Mouse (Mus musculus) bone marrow, adult 2 months (tissue): ENCODE data around the gene Ndufa11. TPM values are rescaled to one million over a fixed set of nuclear protein-coding genes. Genes with fewer than 3 reads are reported as not detected.

Experiments
- H3K27ac ChIP-seq: fragments of 200-500 bp; 2 replicates; pipeline ENCODE4 v1.5.1; 2012; ENCODE audit warnings: low read depth, mild to moderate bottlenecking, control low read depth, inconsistent platforms, low read length; ENCODE audit not compliant: control insufficient read depth, poor library complexity, insufficient read depth
- H3K4me1 ChIP-seq: fragments of 200-500 bp; 2 replicates; pipeline ENCODE4 v1.6.1; 2011; ENCODE audit warnings: low read length; ENCODE audit not compliant: control insufficient read depth, insufficient read depth
- H3K4me3 ChIP-seq: fragments of 200-500 bp; replicated peaks from 2 replicates; pipeline ENCODE3; 2011; ENCODE audit warnings: mild to moderate bottlenecking, low read depth, low read length, control low read depth; ENCODE audit not compliant: control insufficient read depth
- CTCF ChIP-seq: fragments of 200-500 bp; IDR thresholded peaks from 2 replicates; pipeline ENCODE4 v1.5.1; 2011; ENCODE audit warnings: low read length, control low read depth; ENCODE audit not compliant: control insufficient read depth, insufficient read depth
- POLR2A ChIP-seq: fragments of 200-500 bp; IDR thresholded peaks from 2 replicates; pipeline ENCODE4 v1.6.1; 2011; ENCODE audit warnings: low read depth, mild to moderate bottlenecking, control low read depth, low read length, borderline replicate concordance; ENCODE audit not compliant: control insufficient read depth
- WGBS: fragments of 180-500 bp; shearing (Covaris S2); methylation state at CpG from one replicate; pipeline ENCODE4 v1.1.7; 2018; 5-methylcytosine and 5-hydroxymethylcytosine counted together
- polyA plus RNA-seq: library from polyadenylated mRNA; stranded (reverse); fragments of >200 nt; gene quantifications from 2 replicates; pipeline ENCODE4 v1.2.4, GENCODE M21; 2011; ENCODE audit warnings: low replicate concordance; ENCODE audit not compliant: missing spikeins, insufficient read depth, insufficient read length

Gene Ndufa11
- polyA plus RNA-seq, 1 experiment, result 211 TPM

DNA sequence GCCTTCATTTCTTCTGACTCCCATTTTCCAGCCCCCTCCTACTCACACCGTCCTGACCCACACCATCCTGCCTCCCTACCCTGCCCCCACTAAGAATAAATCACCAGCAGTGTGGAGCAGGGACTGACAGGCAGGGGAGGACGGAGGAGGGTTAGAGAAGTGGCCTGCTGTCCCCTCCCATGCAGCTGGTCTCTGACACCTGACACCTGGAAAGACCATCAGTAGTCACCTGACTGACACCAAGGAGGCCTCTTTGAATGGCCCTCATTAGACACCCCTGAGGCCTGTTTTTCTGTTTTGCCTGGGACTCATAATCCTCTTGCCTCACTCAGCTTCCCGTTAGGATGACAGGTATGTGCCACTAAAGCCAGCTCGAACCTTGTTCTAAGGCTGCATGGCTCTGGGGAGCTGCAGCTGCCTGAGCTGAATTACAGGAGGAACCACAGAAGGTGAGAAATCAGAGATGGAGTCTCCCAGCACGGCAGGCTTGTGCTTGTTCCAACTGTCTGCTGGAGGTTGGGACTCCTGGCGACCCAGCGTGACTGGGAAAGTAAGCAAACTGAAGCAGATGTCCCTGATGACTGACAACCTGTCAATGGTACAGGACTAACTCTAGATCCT is 9.6 kb downstream of the Ndufa11 start:
- TF ChIP-seq CTCF (no peak), POLR2A (no peak)
- H3K27ac ChIP-seq, result no peak overlapping the region
- H3K4me3 ChIP-seq, result no peak overlapping the region
- WGBS, result 47% methylated on average over 7 of the region's 7 CpGs
- no peaks in the 10 kb centered on the region for H3K4me1 ChIP-seq

DNA sequence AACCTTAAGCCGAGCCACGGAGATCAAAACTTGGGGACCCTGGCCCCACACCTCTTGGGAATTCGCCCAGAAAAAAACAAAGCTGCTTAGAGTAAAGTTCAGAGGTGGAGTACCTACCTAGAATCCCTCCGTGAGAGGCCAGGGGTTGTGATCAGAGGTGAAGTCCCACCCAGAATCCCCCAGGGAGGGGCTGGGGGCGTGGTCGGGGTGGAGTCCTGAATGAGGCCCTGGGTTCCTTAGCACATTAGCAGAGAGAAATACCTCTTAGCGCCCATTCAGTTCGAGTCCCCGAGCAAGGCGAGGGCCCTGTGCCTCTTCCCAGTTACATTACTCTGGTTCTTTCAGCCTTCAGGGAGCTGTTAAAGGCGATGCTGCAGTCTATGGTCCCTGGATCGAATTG is 10.1 kb downstream of the Ndufa11 start:
- TF ChIP-seq POLR2A (no peak), CTCF (no peak)
- 32% methylated on average over 12 of the region's 12 CpGs for WGBS
- Histone ChIP-seq H3K4me1 (no peaks in the 10 kb centered on the region), H3K27ac (no peak overlapping the region), H3K4me3 (no peak overlapping the region)

DNA sequence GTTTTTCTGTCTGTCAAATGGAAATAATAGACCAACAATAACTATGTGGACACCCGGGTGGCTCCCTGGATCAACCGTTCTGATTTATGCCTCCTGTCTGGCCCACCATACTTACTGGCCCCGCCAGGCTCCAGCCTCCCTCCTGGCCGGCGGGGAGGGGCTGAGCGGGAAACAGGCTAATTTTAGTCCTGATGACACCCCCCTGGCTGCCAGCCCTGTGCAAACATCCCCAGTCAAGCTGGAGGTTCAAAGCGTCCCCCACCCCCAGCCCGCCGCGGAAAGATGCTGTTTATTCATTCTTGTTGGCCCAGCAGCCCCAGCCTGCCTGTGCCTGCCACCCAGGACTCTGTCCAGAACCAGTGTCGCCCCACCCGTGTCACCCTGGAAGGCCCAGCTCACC is 10.6 kb downstream of the Ndufa11 start:
- WGBS, result 39% methylated on average over 12 of the region's 12 CpGs
- H3K4me3 ChIP-seq, result no peak overlapping the region
- H3K27ac ChIP-seq, result no peak overlapping the region
- TF ChIP-seq POLR2A (no peak), CTCF (no peak)
- no peaks in the 10 kb centered on the region for H3K4me1 ChIP-seq

DNA sequence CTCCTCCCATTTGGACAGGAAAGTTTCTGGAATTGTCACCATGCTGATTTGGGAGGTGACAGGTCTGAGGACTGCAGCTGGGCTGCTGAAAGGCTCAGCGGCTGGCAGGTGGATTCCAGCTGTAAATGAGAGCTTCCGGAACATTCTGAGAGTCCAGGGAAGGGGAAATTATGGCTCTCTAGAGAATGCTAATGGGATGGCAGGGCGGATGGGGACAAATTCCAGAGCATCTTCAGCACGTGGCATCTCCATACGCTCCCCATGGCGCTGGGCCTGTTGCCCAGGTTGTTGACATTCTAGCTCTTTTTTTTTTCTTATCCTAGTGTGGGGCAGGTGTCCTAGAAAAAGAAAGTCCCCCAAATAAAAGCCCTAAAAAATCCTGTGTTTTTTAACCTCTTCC is 11.6 kb downstream of the Ndufa11 start:
- no peak overlapping the region for H3K4me3 ChIP-seq
- TF ChIP-seq CTCF, result no peak
- TF ChIP-seq POLR2A, result no peak
- WGBS, result 83% methylated on average over 6 of the region's 6 CpGs
- H3K27ac ChIP-seq, result no peak overlapping the region
- no peaks in the 10 kb centered on the region for H3K4me1 ChIP-seq

DNA sequence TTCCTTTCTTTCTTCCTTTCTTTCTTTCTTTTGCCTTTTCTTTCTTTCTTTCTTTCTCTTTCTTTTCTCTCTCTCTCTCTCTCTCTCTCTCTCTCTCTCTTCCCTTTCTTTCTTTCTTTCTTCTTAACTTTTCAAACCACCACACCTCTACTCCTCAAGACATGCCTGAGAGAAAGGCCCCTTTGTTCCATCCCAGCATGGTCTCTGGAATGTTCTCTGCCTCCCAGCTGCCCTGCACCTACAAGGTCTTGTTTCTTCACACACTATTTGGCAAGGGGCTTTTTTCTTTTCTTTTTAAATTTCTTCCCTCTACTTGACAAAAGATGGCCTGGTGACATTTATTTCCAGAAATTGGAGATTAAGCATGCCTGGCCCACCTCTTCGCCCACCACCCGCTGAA is 12.1 kb downstream of the Ndufa11 start:
- 83% methylated on average over 2 of the region's 2 CpGs for WGBS
- TF ChIP-seq CTCF (no peak), POLR2A (no peak)
- no peak overlapping the region for H3K4me3 ChIP-seq
- H3K27ac ChIP-seq, result no peak overlapping the region
- no peaks in the 10 kb centered on the region for H3K4me1 ChIP-seq

DNA sequence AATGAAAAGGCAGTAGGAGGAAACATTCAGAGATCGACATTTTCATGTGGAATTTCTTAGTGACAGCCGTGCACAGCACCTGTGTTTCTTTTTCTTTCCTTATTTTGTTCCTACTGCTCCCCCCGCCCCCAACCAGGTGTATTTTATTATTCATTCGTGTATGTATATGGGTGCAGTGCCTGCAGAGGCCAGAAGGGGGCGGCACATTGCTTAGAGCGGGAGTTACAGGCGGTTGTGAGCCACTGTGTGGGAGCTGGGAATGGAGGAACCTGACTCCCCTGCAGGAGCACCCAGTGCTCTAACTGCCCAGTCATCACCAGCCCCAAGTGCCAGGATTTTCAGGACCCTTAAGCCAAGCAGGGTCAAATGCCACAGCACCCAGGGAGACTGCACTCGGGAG is 19.0 kb downstream of the Ndufa11 start:
- 36% methylated on average over 8 of the region's 8 CpGs for WGBS

DNA sequence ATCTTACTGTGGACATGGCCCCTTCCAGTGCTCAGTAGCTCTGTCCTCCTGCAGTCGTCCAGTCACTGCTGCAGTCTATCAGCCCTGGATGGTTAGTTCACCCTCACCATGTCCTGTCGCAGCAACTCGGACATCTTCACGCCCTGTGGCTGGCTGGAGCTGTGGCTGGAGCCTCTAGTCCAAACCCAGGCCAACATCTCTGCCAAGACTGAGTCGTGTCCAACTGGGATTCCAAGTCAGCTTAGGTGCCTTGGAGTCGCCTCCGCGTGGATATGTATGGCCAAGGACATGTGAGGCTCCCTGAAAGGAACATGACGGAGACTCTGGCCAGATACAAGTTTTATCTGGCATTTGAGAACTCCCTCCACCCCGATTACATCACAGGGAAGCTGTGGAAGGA is 20.7 kb downstream of the Ndufa11 start:
- no peak overlapping the region for H3K27ac ChIP-seq
- H3K4me1 ChIP-seq, result no peaks in the 10 kb centered on the region
- no peak overlapping the region for H3K4me3 ChIP-seq
- 83% methylated on average over 10 of the region's 10 CpGs for WGBS
- TF ChIP-seq CTCF (no peak), POLR2A (no peak)

More for the DNA sequence above, 19.0 kb downstream of the Ndufa11 start:
- peak; percentile 53 for TF ChIP-seq CTCF
- no peak for TF ChIP-seq POLR2A
- Histone ChIP-seq H3K4me1 (no peaks in the 10 kb centered on the region), H3K4me3 (no peak overlapping the region), H3K27ac (no peak overlapping the region)

DNA sequence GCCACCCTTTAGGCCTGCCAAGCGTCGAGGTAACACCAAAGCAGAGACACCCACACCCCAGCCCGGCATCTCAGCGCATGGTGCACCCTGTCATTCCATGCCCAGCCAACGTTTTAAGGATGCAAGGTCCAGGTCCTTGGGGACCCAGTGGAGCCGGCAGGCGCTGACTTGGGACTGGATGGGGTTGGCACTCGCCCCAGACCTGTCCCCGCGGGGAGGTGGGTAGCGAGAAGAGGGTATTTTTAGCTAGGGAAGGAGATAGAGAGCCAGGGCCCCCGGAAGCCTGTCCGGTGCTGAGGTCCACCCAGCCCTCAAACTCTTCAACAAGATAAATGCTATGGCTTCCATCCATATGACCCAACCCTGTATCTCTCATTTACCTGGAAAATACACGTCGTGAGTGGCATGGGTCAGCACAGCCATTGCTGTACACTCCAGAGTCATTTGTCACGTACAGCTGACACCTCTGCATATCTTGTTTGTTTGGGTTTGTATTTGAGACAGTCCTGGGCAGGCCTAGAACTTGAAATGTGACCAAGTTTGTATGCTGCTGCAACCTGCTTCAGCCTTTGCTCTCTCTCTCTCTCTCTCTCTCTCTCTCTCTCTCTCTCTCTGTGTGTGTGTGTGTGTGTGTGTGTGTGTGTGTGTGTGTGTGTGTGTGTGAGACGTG is 22.7 kb downstream of the Ndufa11 start:
- WGBS, result 77% methylated on average over 16 of the region's 17 CpGs

DNA sequence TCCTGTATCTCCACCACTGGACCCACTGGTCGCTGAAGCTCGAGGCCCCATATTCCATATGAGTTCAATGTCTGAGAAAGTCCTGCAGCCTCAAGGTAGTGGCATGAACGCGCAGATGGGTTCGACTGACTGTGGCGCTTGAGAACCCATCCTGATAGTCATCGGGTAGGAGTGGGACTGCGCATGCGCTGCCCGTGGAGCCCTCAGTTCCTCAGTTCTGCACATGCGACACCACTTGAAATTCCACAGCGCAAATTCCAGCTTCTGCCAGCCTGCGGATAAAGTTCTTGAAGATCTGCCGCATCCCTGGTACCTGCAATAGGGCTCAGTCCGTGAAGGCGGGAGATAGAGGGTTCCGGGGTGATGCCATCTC is 23.2 kb downstream of the Ndufa11 start:
- Histone ChIP-seq H3K4me1 (no peaks in the 10 kb centered on the region), H3K4me3 (no peak overlapping the region), H3K27ac (no peak overlapping the region)
- 86% methylated on average over 16 of the region's 17 CpGs for WGBS
- TF ChIP-seq POLR2A (no peak), CTCF (no peak)

More for the DNA sequence above, 22.7 kb downstream of the Ndufa11 start:
- TF ChIP-seq POLR2A, result no peak
- no peak for TF ChIP-seq CTCF
- Histone ChIP-seq H3K27ac (no peak overlapping the region), H3K4me3 (no peak overlapping the region), H3K4me1 (no peaks in the 10 kb centered on the region)

DNA sequence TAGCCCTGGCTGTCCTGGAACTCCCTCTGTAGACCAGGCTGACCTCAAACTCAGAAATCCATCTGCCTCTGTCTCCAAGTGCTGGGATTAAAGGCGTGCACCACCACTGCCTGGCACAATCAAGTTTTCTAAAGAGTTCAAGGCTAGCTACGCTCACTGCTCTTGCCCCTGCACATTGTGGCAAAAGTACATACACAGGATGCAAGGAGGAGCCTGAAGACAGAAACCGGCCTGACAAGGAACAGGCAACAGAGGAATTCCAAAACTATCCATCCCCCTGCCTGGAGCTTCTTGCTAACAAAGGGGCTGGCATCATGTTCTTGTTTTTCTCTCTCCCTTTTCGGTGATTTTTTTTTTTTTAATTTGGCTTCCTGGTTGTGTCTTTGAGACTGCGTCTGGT is 26.6 kb downstream of the Ndufa11 start:
- H3K4me3 ChIP-seq, result no peak overlapping the region
- H3K27ac ChIP-seq, result no peak overlapping the region
- no peaks in the 10 kb centered on the region for H3K4me1 ChIP-seq
- TF ChIP-seq CTCF, result no peak
- no peak for TF ChIP-seq POLR2A
- WGBS, result 33% methylated on average over 5 of the region's 5 CpGs
